Mouse (Mus musculus) urinary bladder, postnatal 10 days (tissue): Measurements from ENCODE around the gene Rela.
"Not testable (repeated sequence)": the region's sequence is repeated elsewhere in the genome, so short reads cannot be mapped to it uniquely, and the experiment has no call there.

Experiments used
- DNase-seq: peaks from one replicate; pipeline ENCODE4 v3.0.0; 2022; ENCODE audit warnings: low spot score

Gene Rela

DNA sequence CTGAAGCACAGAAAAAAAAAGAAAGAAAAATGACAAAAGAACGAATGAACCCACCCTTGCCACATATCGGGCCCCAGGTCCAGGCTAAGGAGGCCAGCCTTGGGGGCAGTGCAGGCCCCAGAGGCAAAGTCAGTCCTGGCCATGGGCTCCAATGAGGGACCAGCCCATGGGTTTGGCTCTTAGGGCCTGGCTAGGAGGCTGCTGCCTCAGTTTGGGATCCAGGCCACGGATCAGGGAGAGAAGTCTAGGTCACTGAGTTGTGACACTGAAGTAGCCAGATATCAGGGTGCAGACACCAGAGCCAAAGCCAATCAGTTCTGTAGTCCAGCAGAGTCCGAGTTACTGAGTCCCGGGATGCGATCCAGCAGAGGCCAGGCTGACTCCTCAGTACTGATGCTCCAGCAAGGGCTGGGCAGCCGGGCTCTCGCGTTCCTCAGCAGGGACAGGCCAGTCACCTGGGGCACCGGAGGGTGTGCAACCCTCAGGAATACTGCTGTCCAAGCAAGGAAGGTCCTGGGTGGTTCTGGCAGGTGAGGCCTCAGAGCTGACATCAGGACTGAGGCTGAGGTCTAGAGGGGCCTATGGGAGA, 27.5 kb downstream of the Rela start:
- DNase-seq, result no peak

- DNase-seq, result no peak
Measured at GRCm38 (mm10) chr19:5665465-5665864, 28.2 kb downstream of the Rela start.

DNA sequence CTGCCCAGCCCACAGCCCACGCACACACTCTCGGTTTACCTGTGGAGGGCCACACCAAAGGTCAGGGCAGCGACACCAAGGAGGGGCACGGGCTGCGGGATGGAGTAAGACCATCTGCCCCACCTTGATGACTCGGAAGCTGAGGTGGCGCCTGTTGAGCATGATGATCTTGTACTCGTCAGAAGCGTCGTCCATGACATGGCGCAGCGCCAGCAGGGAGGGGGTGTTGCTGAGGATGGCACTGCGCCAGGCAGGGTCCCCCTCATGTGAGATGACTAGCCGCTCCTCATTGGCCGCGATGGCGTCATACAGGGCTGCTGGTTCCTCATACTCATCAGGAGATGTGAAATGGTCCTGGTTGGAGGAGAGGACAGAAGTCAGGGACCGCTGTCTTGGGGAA, 29.1 kb downstream of the Rela start:
- no peak for DNase-seq

- DNase-seq, result no peak
Measured at GRCm38 (mm10) chr19:5668372-5668771, 31.1 kb downstream of the Rela start.

- DNase-seq, result no peak
Measured at GRCm38 (mm10) chr19:5680432-5680831, 43.1 kb downstream of the Rela start.

- no peak for DNase-seq
Measured at GRCm38 (mm10) chr19:5684236-5684635, 47.0 kb downstream of the Rela start.

GRCm38 (mm10) chr19:5684985-5685384, 47.7 kb downstream of the Rela start:
- DNase-seq, result no peak

DNA sequence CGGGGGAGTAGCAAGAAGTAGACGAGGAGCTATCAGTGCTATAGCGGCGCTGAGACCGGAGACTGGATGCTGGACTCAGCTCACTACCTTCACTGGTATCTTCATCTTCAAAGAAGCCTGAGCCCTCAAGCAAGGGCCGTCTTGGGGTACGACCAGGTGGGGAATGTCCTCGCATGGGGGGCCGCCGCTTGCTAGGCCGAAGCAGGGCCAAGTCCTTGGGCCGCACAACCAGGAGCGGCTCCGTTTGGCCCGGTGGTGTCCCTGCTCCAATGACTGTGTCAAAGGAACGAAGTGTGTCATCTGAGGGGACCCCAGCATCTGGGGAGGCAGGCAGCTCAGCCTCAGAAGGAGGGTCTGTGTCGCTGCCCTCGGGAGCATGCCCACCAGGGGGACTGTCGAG, 48.1 kb downstream of the Rela start:
- DNase-seq, result no peak

- DNase-seq, result no peak
Measured at GRCm38 (mm10) chr19:5685861-5686260, 48.6 kb downstream of the Rela start.

GRCm38 (mm10) chr19:5686437-5686836, 49.2 kb downstream of the Rela start:
- DNase-seq, result no peak

GRCm38 (mm10) chr19:5686954-5687353, 49.7 kb downstream of the Rela start:
- DNase-seq, result not testable (repeated sequence)

DNA sequence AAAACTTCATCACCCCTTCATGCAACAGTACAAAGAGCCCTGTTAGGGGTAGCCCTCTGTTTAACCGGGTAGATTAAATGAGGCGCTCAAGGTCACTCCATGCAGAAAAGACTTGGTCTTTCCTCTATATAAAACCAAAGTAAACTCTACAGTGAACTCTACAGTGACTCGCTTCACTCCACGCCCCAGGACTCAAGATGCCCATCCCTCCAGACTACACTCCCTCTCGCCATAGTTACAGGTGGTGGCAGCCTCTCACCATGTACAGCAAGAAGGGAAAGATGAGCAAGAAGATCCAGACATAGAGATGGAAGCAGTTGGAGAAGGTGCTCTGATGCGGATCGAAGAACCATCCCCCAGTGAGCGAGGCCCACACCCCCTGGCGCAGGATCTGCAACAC, 50.5 kb downstream of the Rela start:
- no peak for DNase-seq

DNA sequence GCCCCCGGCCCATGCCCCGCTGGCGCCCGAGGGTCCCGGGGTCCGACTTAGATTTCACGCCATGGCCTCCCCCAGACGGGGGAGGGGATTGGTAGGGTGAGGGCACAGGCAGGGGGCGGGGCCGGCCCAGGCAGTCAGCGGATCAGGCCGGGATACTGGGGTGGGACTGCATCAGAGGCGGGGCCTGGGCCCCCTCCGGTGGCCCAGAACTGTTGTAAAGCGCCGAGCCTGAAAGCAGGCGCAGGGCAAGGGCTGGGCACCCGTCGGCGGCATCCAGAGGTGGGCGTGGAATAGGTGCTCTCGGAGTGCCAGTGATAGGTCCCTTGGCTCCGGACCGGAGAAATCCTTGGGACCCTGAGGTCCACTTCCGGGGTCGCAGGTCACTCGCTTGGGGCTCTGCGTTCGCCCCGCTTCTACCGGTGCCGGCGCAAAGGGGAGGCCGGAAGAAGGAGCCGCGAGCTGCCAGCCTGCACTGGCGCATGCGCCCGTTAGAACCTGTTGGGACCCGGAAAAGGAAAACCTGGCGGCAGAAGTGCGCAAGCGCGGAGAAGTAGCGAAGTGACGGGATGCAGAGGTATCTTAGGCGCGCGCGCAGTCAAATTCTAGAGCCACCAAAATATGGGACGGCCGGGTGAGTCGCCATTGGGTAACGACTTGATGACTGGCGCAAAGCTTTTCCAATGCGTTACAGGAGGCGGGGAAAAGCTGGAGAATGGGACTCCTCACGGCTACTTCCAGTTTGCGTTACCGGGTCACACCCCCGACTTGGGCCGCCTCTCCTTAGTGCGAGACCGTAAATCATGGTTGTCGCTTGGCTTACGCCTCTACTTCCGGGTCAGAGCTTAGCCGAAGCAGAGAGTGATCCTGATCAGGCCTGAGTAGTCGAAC, 51.2 kb downstream of the Rela start, which contains the start of the genes Map3k11 and Pcnx3:
TSS of gene Map3k11 (plus strand) at position 543 of the 888 bp plus-strand sequence.
TSS of gene Pcnx3 (minus strand) at position 709 of the 888 bp plus-strand sequence.
- DNase-seq, result peak; percentile 92

GRCm38 (mm10) chr19:5689088-5689428, 51.8 kb downstream of the Rela start:
- no peak for DNase-seq

GRCm38 (mm10) chr19:5689565-5690342, 52.5 kb downstream of the Rela start:
- peak; percentile 64 for DNase-seq

DNA sequence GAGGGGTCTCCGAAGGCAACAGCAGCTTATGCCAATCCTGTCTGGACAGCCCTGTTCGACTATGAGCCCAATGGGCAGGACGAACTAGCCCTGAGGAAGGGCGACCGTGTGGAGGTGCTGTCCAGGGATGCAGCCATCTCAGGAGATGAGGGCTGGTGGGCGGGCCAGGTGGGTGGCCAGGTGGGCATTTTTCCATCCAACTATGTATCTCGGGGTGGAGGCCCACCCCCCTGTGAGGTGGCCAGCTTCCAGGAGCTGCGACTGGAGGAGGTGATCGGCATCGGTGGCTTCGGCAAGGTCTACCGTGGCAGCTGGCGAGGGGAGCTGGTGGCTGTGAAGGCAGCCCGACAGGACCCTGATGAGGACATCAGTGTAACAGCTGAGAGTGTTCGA, 53.1 kb downstream of the Rela start:
- no peak for DNase-seq

GRCm38 (mm10) chr19:5691601-5692000, 54.3 kb downstream of the Rela start:
- no peak for DNase-seq

DNA sequence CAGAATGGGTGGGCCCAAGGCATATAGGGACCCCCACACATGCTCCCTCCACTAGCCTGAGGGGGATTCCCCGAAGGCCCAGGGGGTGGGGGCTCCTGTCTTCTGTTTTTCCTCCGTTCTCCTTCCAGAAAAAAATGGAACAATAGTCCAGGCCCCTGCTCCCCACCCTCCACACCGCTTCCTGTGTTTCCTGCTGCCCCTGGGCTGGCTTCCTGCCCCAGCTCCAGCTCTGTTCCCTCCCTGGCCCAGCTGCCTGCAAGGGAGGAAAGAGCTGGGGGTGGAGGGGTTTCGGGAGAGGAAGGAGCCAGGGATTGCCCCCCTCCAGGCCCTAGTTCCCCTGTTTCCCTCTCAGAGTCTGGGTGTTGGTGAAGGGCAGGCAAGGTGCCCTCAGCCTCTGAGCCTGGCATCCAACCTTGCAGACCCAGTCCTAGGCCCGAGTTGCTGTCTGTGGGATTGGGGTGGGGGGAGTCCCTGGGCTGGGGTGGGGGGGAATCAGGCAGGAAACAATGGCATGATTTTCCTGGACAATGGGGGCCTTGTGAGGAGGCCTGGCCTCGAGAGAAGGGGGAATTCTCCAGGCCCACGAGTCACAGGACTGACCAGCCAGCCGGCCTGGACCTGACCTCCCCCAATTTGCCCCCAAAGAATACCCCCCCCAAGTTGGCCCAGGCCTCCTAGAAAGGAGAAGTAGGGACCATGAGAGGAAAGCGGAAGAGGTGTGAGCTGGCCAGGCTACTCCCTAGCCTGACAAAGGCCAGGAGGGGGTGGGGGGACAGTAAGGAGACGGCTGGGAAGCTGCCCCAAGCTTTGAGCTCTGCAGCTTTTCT, 55.0 kb downstream of the Rela start:
- no peak for DNase-seq

DNA sequence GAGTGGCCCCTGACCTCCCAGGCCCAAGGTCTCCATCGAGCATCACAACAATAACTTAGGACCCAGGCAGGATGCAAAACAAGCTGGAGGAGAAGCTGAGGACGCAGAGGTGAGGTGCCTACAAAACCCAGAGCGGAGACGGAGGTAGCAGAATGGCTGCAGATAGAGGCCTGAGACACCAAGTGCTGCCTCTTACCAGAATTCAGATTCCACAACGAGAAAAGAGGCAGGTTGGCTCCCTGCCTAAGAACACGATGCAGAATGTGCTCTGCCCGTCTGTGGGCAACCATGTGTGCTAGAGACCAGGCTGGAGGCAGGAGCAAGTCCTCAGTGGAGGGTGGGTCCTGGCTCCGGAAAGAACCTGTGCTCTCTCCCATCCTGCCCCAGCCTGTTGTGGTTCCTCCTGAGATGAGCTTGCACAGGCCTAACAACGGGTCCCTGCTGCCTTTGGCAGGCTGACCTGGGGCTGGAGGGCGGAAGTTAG, 55.7 kb downstream of the Rela start:
- no peak for DNase-seq

- no peak for DNase-seq
Measured at GRCm38 (mm10) chr19:5693801-5694200, 56.5 kb downstream of the Rela start.

- DNase-seq, result no peak
Measured at GRCm38 (mm10) chr19:5695849-5696462, 58.7 kb downstream of the Rela start.
